Mouse (Mus musculus): ENCODE measurements around the gene Stoml1. TPM values are rescaled to one million over a fixed set of nuclear protein-coding genes. Genes with fewer than 3 reads are reported as not detected.
"Not testable (repeated sequence)": the region's sequence is repeated elsewhere in the genome, so short reads cannot be mapped to it uniquely, and the experiment has no call there.

Gene Stoml1
- polyA plus RNA-seq, 1 experiment = 13.4 TPM

DNA sequence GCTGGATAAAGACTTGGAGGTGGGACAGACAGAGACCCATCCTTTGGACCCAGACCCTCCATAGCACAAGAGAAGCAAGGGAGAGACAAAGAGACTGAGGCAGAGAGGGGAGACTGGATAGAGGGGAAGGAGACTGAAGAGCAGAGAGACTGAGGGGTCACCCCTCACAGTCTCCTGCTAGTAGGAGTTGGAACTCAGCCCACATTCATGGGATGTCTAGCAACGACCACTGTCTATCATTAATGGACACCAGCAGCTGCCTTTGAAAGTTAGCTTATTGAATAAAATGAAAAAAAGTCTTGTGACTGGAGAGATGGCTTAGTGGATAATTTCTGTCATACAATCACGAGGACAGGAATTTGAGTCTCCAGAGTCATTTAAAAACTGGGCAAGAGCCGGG lies 14.1 kb downstream of the Stoml1 start:
- Histone ChIP-seq H3K36me3 (ENCODE audit: control insufficient read depth, insufficient read depth) (no peaks in the 10 kb centered on the region), H3K27me3 (ENCODE audit: control insufficient read depth, insufficient read depth, insufficient read length) (no peaks in the 10 kb centered on the region), H3K79me3 (ENCODE audit: low read depth) (no peaks in the 10 kb centered on the region), H3K79me2 (ENCODE audit: control insufficient read depth, insufficient read depth) (no peaks in the 10 kb centered on the region), H3K4me3 (ENCODE audit: insufficient read depth, poor library complexity, severe bottlenecking) (no peak overlapping the region), H3ac (ENCODE audit: control insufficient read depth, insufficient read length, low read depth) (no peak overlapping the region)
- TF ChIP-seq MYOG (IDR thresholded peaks at IDR 0.05; ENCODE audit: control insufficient read depth, extremely low read depth, insufficient read length) = no peak
- no peak for TF ChIP-seq MAX (IDR thresholded peaks at IDR 0.05)
- no peak for TF ChIP-seq CTCF (IDR thresholded peaks at IDR 0.05; ENCODE audit: control insufficient read depth, insufficient read depth, insufficient read length)
- TF ChIP-seq CEBPB (IDR thresholded peaks at IDR 0.05; ENCODE audit: low read depth) = no peak
- no peak for TF ChIP-seq FOSL1 (IDR thresholded peaks at IDR 0.05; ENCODE audit: insufficient read depth, low read length, poor library complexity, severe bottlenecking)
- no peak for TF ChIP-seq MYOD1 (IDR thresholded peaks at IDR 0.05; ENCODE audit: control insufficient read depth, insufficient read length, low read depth)
- no peak for TF ChIP-seq USF1 (IDR thresholded peaks at IDR 0.05; ENCODE audit: low read depth)

DNA sequence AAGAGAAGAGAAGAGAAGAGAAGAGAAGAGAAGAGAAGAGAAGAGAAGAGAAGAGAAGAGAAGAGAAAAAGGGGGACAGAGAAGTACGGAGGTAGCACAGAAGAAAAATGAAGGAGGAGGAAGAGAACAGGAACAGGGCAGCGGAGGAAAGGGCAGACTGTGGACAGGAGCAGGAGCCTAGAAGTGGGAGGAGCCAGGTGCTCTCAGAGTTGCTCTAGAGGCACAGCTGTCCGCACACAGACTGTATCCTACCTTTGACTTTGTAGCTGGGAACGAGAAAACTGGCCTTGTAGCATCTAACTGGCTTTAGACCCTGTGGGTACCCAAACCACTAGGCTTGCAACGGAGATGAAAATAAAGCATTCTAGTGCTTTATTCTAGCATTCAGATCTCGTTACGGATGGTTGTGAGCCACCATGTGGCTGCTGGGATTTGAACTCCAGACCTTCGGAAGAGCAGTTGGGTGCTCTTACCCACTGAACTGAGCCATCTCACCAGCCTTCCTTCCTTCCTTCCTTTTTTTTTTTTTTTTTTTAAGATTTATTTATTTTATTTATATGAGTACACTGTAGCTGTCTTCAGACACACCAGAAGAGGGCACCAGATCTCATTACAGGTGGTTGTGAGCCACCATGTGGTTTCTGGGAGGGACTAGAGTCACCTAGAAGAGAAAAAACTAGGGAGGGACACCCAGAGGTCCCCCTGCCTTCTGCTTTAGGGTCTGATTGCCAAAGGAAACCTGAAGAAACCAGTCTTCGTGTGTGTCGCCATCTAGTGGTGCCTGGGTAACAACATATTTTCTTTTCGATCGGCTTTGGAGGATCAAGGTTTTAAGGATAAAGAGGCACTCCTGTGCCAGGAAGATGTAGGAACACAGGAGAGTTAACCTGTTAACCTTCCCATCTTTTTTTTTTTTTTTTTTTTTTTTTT lies 15.7 kb downstream of the Stoml1 start:
- H3ac ChIP-seq (ENCODE audit: control insufficient read depth, insufficient read length, low read depth) = no peak overlapping the region
- H3K4me3 ChIP-seq (ENCODE audit: insufficient read depth, poor library complexity, severe bottlenecking) = no peak overlapping the region
- H3K79me2 ChIP-seq (ENCODE audit: control insufficient read depth, insufficient read depth) = no peaks in the 10 kb centered on the region
- H3K79me3 ChIP-seq (ENCODE audit: low read depth) = no peaks in the 10 kb centered on the region
- no peaks in the 10 kb centered on the region for H3K36me3 ChIP-seq (ENCODE audit: control insufficient read depth, insufficient read depth)
- TF ChIP-seq CTCF (IDR thresholded peaks at IDR 0.05; ENCODE audit: control insufficient read depth, insufficient read depth, insufficient read length) (peak; percentile 28), MYOD1 (IDR thresholded peaks at IDR 0.05; ENCODE audit: control insufficient read depth, insufficient read length, low read depth) (no peak)
- no peaks in the 10 kb centered on the region for H3K27me3 ChIP-seq (ENCODE audit: control insufficient read depth, insufficient read depth, insufficient read length)

DNA sequence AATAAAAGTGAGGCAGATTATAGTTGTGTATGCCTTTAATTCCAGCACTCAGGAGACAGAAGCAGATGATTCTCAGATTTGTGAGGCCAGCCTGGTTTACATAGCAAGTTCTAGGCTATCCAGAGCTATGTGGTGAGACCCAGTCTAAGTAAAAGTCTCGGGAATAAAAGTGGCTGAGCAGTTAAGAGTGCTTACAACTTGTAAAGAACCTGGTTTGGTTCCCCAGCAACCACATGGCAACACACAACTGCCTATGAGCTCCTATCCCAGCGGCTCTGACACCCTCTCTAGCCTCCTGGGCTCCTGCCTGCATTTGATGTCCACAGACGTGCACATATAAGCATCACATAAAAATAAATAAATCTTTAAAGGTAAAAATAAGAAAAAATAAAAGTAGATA lies 17.1 kb downstream of the Stoml1 start:
- TF ChIP-seq MAX (IDR thresholded peaks at IDR 0.05) = no peak
- no peak for TF ChIP-seq CEBPB (IDR thresholded peaks at IDR 0.05; ENCODE audit: low read depth)
- TF ChIP-seq MYOG (IDR thresholded peaks at IDR 0.05; ENCODE audit: control insufficient read depth, extremely low read depth, insufficient read length) = no peak
- TF ChIP-seq CTCF (IDR thresholded peaks at IDR 0.05; ENCODE audit: control insufficient read depth, insufficient read depth, insufficient read length) = no peak
- TF ChIP-seq MYOD1 (IDR thresholded peaks at IDR 0.05; ENCODE audit: control insufficient read depth, insufficient read length, low read depth) = no peak
- TF ChIP-seq USF1 (IDR thresholded peaks at IDR 0.05; ENCODE audit: low read depth) = no peak
- TF ChIP-seq FOSL1 (IDR thresholded peaks at IDR 0.05; ENCODE audit: insufficient read depth, low read length, poor library complexity, severe bottlenecking) = no peak
- Histone ChIP-seq H3K4me3 (ENCODE audit: insufficient read depth, poor library complexity, severe bottlenecking) (no peak overlapping the region), H3K36me3 (ENCODE audit: control insufficient read depth, insufficient read depth) (no peaks in the 10 kb centered on the region), H3K79me3 (ENCODE audit: low read depth) (no peaks in the 10 kb centered on the region), H3ac (ENCODE audit: control insufficient read depth, insufficient read length, low read depth) (no peak overlapping the region), H3K27me3 (ENCODE audit: control insufficient read depth, insufficient read depth, insufficient read length) (no peaks in the 10 kb centered on the region), H3K79me2 (ENCODE audit: control insufficient read depth, insufficient read depth) (no peaks in the 10 kb centered on the region)

DNA sequence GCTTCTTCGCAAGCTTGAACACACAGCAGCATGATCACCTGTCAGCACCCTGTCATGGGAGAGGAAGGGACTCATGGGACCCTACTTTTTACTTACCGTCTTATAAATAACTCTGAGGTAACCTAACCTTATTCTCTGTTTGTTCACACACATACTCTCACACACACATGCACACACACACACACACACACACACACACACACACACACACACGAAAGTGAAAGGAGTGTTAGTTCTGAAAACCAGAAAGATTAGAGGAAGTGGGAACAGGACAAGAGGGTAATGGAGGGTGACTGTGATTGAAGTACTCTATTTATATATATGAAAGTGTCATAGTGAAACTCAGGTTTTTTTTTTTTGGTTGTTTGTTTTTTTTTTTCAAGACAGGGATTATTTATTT lies 18.1 kb downstream of the Stoml1 start:
- Histone ChIP-seq H3ac (ENCODE audit: control insufficient read depth, insufficient read length, low read depth) (no peak overlapping the region), H3K79me2 (ENCODE audit: control insufficient read depth, insufficient read depth) (no peaks in the 10 kb centered on the region), H3K79me3 (ENCODE audit: low read depth) (no peaks in the 10 kb centered on the region), H3K27me3 (ENCODE audit: control insufficient read depth, insufficient read depth, insufficient read length) (no peaks in the 10 kb centered on the region), H3K36me3 (ENCODE audit: control insufficient read depth, insufficient read depth) (no peaks in the 10 kb centered on the region), H3K4me3 (ENCODE audit: insufficient read depth, poor library complexity, severe bottlenecking) (no peak overlapping the region)
- TF ChIP-seq MYOG (IDR thresholded peaks at IDR 0.05; ENCODE audit: control insufficient read depth, extremely low read depth, insufficient read length) = no peak

DNA sequence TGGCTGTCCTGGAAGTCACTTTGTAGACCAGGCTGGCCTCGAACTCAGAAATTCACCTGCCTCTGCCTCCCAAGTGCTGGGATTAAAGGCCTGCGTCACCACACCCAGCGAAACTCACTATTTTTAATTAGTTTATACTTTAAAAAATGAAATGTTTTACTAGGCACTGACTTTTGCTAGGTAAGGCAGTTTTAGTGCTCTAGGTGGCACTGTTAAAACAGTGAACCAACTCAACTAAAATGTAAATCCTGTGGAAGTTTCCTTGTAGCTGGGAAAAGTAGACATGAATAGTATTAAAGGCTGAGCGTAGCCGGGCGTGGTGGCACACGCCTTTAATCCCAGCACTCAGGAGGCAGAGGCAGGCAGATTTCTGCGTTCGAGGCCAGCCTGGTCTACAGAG lies 18.6 kb downstream of the Stoml1 start:
- H3K79me3 ChIP-seq (ENCODE audit: low read depth); H3K79me2 ChIP-seq (ENCODE audit: control insufficient read depth, insufficient read depth); H3K4me3 ChIP-seq (ENCODE audit: insufficient read depth, poor library complexity, severe bottlenecking); H3ac ChIP-seq (ENCODE audit: control insufficient read depth, insufficient read length, low read depth); H3K27me3 ChIP-seq (ENCODE audit: control insufficient read depth, insufficient read depth, insufficient read length); H3K36me3 ChIP-seq (ENCODE audit: control insufficient read depth, insufficient read depth): not testable (repeated sequence)

DNA sequence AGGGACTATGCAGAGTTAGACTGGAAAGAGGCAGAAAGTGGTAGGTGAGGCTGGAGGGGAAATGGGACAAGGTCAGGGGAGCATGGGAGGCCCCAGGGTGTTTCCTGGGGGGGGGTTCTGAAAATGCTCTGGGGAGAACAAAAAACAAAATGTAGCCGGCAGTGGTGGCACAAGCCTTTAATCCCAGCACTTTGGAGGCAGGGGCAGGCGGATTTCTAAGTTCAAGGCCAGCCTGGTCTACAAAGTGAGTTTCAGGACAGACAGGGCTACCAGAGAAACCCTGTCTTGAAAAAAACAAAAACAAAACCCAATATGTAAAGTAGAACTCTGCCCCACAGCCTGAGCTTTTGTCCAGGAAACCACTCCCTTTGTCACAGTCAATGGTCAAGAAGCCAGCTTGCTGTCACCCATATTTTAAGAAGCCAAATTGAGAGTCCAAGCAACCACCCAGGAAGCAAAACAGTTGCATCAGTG lies 19.1 kb downstream of the Stoml1 start:
- H3K36me3 ChIP-seq (ENCODE audit: control insufficient read depth, insufficient read depth) = no peaks in the 10 kb centered on the region

More for the DNA sequence above, 19.1 kb downstream of the Stoml1 start:
- TF ChIP-seq USF1 (IDR thresholded peaks at IDR 0.05; ENCODE audit: low read depth) = no peak
- TF ChIP-seq CTCF (IDR thresholded peaks at IDR 0.05; ENCODE audit: control insufficient read depth, insufficient read depth, insufficient read length) = no peak
- TF ChIP-seq CEBPB (IDR thresholded peaks at IDR 0.05; ENCODE audit: low read depth) = no peak
- TF ChIP-seq MYOG (IDR thresholded peaks at IDR 0.05; ENCODE audit: control insufficient read depth, extremely low read depth, insufficient read length) = no peak
- TF ChIP-seq FOSL1 (IDR thresholded peaks at IDR 0.05; ENCODE audit: insufficient read depth, low read length, poor library complexity, severe bottlenecking) = no peak
- TF ChIP-seq MYOD1 (IDR thresholded peaks at IDR 0.05; ENCODE audit: control insufficient read depth, insufficient read length, low read depth) = no peak
- no peak for TF ChIP-seq MAX (IDR thresholded peaks at IDR 0.05)
- Histone ChIP-seq H3K79me2 (ENCODE audit: control insufficient read depth, insufficient read depth) (no peaks in the 10 kb centered on the region), H3K4me3 (ENCODE audit: insufficient read depth, poor library complexity, severe bottlenecking) (no peak overlapping the region), H3K27me3 (ENCODE audit: control insufficient read depth, insufficient read depth, insufficient read length) (no peaks in the 10 kb centered on the region), H3ac (ENCODE audit: control insufficient read depth, insufficient read length, low read depth) (no peak overlapping the region), H3K79me3 (ENCODE audit: low read depth) (no peaks in the 10 kb centered on the region)

Measured in C2C12 (cell line).